Mouse (Mus musculus): ENCODE results near the gene Epop.

DNA sequence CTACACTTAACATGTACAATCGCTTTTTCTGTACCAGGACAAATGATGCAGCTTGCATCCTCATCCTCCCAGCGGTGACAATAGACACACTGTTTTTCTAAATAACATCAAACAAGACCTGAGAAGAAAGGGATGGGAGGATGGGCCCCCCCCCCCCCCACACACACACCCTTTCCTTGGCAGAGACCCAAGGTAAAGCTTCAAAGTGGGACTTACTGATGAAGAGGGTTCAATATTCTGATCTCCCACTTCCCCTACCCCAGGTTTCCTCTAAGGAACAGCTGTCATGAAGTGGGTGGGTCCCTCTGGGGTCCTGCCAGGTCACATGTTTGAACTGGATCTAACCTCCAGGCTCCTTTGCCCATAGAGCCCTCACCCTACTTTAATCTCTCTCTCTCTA lies 1.5 kb upstream of the Epop start:
- no peak for TF ChIP-seq POLR2A (IDR thresholded peaks at IDR 0.05; ENCODE audit: insufficient read length, low read depth)
- no peak for TF ChIP-seq MYOD1 (IDR thresholded peaks at IDR 0.05; ENCODE audit: control insufficient read depth in 1 of 3, insufficient read length in 2 of 3, low read depth in 2 of 3)
- TF ChIP-seq MAX (IDR thresholded peaks at IDR 0.05; ENCODE audit: low read depth): no peak
- no peak for TF ChIP-seq CEBPB (IDR thresholded peaks at IDR 0.05; ENCODE audit: insufficient read depth, poor library complexity, severe bottlenecking)
- no peak for TF ChIP-seq TCF12 (IDR thresholded peaks at IDR 0.05; ENCODE audit: insufficient read depth, poor library complexity, severe bottlenecking)
- no peak for TF ChIP-seq USF1 (IDR thresholded peaks at IDR 0.05; ENCODE audit: low read depth)
- TF ChIP-seq POLR2AphosphoS2 (IDR thresholded peaks at IDR 0.05; ENCODE audit: insufficient read length, low read depth): no peak
- TF ChIP-seq E2F4 (IDR thresholded peaks at IDR 0.05; ENCODE audit: insufficient read depth): no peak
- no peak for TF ChIP-seq MYOG (IDR thresholded peaks at IDR 0.05; ENCODE audit: control insufficient read depth in 1 of 3, insufficient read depth in 1 of 3, insufficient read length in 2 of 3, low read depth in 2 of 3)
- TF ChIP-seq TCF3 (IDR thresholded peaks at IDR 0.05; ENCODE audit: insufficient read length, low read depth): no peak
